Mouse (Mus musculus) erythroblast, embryonic 14.5 days (primary cell): ENCODE measurements around the gene Eif2ak1. TPM values are rescaled to one million over a fixed set of nuclear protein-coding genes. Genes with fewer than 3 reads are reported as not detected.

Experiments
- H3K27me3 ChIP-seq: 2 replicates; pipeline ENCODE4 v1.6.1; 2012; ENCODE audit warnings: inconsistent platforms; ENCODE audit not compliant: control insufficient read depth
- H3K36me3 ChIP-seq: 2 replicates; pipeline ENCODE4 v1.6.1; 2012; ENCODE audit warnings: mild to moderate bottlenecking, inconsistent platforms; ENCODE audit not compliant: control insufficient read depth
- H3K4me1 ChIP-seq: 2 replicates; pipeline ENCODE4 v1.6.1; 2012; ENCODE audit warnings: inconsistent platforms; ENCODE audit not compliant: control insufficient read depth
- H3K4me3 ChIP-seq: replicated peaks from 2 replicates; pipeline ENCODE3; 2012; ENCODE audit warnings: moderate library complexity, mild to moderate bottlenecking, inconsistent platforms
- H3K9me3 ChIP-seq: 2 replicates; pipeline ENCODE4 v1.6.1; 2012; ENCODE audit warnings: low read length, inconsistent platforms, mixed read lengths; ENCODE audit not compliant: control insufficient read depth
- GATA1 ChIP-seq: IDR thresholded peaks from 2 replicates; pipeline ENCODE4 v1.6.1; 2012; ENCODE audit warnings: low read length, inconsistent platforms, mixed read lengths
- TAL1 ChIP-seq: IDR thresholded peaks from 3 replicates; pipeline ENCODE4 v1.6.1; 2012; ENCODE audit warnings: low read length, inconsistent platforms, mixed read lengths
- polyA plus RNA-seq: library from polyadenylated mRNA; stranded (reverse); fragments of >175 nt; gene quantifications from 2 replicates; pipeline ENCODE4 v1.2.3, GENCODE M21; 2012

Eif2ak1 gene
- polyA plus RNA-seq, 1 experiment: 16.3 TPM

- peaks cover 47% of the 10 kb centered on the region for H3K4me1 ChIP-seq
- H3K27me3 ChIP-seq: no peaks in the 10 kb centered on the region; the same call in 1 of the 2 replicates
- peak overlapping the region; percentile 87 for H3K4me3 ChIP-seq
- H3K36me3 ChIP-seq: peaks cover 26% of the 10 kb centered on the region
- TF ChIP-seq TAL1 (no peak), GATA1 (no peak)
- no peaks in the 10 kb centered on the region for H3K9me3 ChIP-seq
These were observed 333 bp downstream of the Eif2ak1 start for GRCm38 (mm10) chr5:143817931-143818311.

DNA sequence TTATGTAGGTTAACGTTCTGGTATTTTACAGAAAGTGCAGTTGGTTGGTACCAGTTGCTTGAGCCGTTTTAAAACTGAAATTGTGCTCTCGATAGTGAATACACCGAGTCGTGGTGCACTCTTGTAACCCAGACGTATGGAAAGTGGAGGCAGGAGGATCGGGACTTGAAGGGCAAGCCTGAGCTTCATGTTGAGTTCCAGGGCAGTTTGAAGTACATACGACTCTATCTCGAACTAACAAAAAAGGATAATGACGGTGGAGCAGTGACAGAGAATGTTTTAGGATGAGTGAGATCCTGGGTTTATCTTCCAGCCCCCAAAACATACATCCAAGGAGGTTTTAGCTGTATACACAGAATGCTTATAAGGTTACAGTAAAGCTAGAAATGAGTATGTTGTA lies 873 bp downstream of the Eif2ak1 start:
- TF ChIP-seq GATA1 (no peak), TAL1 (no peak)
- H3K4me3 ChIP-seq: peak overlapping the region; percentile 87
- H3K36me3 ChIP-seq: peaks cover 26% of the 10 kb centered on the region
- H3K9me3 ChIP-seq: no peaks in the 10 kb centered on the region
- no peaks in the 10 kb centered on the region; the same call in 1 of the 2 replicates for H3K27me3 ChIP-seq
- peaks cover 44% of the 10 kb centered on the region for H3K4me1 ChIP-seq

DNA sequence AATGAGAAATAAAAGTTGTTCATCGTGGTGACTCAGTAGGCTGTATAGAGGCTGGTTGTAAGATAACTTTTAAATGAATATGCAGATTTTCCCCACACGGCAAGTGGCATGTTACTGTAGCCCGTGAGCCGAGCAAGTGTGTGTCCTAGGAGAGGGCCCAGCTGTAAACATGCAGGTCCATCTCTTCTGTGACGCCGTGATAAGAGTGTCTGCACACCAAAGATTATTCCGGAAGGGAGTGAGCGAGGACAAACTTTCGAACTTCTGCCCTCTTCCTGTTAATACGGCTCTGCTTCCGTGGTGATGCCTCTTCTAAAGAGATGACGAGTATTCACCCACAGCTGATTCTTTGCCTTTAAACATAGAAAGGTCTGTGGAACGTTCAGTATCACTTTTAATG lies 1.4 kb downstream of the Eif2ak1 start:
- H3K4me3 ChIP-seq: peak overlapping the region; percentile 87
- H3K4me1 ChIP-seq: peaks cover 39% of the 10 kb centered on the region
- H3K36me3 ChIP-seq: peaks cover 26% of the 10 kb centered on the region
- no peaks in the 10 kb centered on the region; the same call in 1 of the 2 replicates for H3K27me3 ChIP-seq
- no peaks in the 10 kb centered on the region for H3K9me3 ChIP-seq
- TF ChIP-seq GATA1 (peak; percentile 97), TAL1 (peak; percentile 99)

DNA sequence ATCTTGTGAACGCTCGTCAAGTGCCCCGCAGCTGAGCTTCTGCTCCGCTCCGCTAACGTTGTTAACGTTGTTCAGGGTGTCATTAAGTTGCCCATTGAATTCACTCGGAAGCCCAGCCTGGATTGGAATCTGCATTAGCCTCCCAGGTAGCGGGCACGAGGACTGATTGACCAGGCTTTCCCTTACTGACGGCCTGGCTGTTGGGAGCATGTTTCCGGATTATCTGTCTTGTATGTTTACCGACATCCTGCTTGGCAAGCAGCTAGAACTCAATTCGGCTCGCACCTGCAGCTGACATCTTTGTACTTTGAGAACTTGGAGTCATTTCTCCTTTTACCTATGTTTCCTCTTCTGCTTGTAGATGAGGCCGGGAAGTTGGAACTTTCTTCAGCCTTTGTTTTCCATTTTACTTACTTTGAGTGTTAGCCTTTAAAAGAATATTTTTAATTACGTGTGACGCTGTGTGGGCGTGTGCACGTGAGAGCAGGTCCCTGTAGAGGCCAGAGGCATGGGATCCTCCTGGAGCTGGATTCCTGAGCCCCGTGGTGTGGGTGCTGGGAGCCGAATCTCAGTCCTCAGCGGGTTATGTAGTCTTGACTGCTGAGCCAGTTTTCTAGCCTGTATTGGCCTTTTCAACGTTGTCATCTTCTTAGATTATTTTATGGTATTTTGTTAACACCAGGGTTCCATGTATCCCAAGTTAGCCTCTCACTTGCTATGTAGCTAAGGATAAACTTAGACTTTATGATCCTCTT lies 2.5 kb downstream of the Eif2ak1 start:
- no peaks in the 10 kb centered on the region for H3K9me3 ChIP-seq
- TF ChIP-seq GATA1 (no peak), TAL1 (no peak)
- peak overlapping the region; percentile 87 for H3K4me3 ChIP-seq
- H3K36me3 ChIP-seq: peaks cover 26% of the 10 kb centered on the region
- no peaks in the 10 kb centered on the region for H3K27me3 ChIP-seq
- peaks cover 30% of the 10 kb centered on the region for H3K4me1 ChIP-seq

DNA sequence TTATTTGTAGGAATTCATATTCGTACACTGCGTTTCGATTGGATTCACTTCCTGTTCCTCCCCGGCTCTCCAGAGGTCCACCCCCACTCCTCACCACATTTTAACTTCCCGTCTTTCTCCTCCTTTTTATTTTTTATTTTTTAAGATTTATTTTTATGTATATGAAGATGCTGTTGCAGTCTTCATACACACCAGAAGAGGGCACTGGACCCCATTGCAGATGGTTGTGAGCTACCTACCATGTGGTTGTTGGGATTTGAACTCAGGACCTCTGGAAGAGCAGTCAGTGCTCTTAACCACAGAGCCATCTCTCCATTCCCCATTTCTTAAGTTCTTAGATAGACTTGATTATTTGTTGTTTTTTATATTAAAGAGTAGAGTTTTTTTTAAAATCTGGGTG lies 3.2 kb downstream of the Eif2ak1 start:
- H3K27me3 ChIP-seq: no peaks in the 10 kb centered on the region
- peaks cover 26% of the 10 kb centered on the region for H3K36me3 ChIP-seq
- H3K4me3 ChIP-seq: peak overlapping the region; percentile 87
- peaks cover 30% of the 10 kb centered on the region for H3K4me1 ChIP-seq
- H3K9me3 ChIP-seq: no peaks in the 10 kb centered on the region
- TF ChIP-seq TAL1 (no peak), GATA1 (no peak)

DNA sequence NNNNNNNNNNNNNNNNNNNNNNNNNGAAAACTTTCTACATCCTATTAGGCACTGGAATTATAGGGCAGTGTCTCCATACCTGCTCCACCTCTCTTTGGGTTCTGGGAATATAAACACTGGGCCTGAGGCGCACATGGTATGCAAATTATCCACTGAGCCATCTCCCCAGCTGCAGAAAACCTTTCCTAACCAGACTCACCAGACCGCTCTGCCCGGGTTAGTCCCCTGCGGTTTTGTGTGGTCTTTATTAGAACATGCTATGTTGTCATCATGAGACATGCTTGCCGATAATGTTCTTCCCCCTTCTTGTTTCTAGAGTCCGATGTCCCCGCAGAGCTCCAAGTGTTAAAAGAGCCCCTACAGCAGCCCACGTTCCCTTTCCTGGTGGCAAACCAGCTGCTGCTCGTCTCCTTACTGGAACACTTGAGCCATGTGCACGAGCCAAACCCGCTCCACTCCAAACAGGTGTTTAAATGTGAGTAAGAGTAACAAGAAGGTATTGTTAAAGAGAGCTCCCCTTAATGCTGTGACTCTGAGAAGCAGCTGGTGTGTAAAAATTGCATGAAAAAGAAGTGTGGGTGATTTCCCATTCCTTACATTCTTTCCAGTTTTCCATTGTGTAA lies 54.1 kb downstream of the Eif2ak1 start:
- Histone ChIP-seq H3K36me3 (peaks cover 54% of the 10 kb centered on the region), H3K4me1 (peaks cover 25% of the 10 kb centered on the region)

DNA sequence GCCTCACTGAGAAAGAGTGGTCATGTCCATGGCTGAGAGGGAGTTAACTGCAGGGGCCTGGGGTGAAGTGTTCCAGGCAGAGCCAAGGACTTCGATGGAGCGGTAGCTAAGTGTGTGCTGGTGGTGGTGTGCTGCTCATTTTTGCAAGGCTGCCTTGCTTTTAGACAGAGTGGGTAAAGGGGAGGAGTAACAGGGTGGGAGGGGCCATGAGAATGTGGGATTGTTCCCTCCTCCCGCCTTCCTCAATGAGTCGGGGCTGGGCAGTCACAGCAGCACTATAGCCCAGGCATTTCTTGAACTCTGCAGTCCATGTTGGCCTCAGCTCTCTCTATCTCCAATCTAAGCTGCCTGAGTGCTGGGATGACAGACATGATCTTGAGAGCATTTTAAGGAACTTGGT lies 57.0 kb downstream of the Eif2ak1 start:
- Histone ChIP-seq H3K27me3 (no peaks in the 10 kb centered on the region), H3K36me3 (peaks cover 83% of the 10 kb centered on the region), H3K4me3 (no peak overlapping the region), H3K9me3 (no peaks in the 10 kb centered on the region), H3K4me1 (peaks cover 25% of the 10 kb centered on the region)
- TF ChIP-seq TAL1: no peak
- no peak for TF ChIP-seq GATA1

More for the DNA sequence above, 54.1 kb downstream of the Eif2ak1 start:
- H3K27me3 ChIP-seq: no peaks in the 10 kb centered on the region
- no peaks in the 10 kb centered on the region for H3K9me3 ChIP-seq
- no peak overlapping the region for H3K4me3 ChIP-seq
- no peak for TF ChIP-seq TAL1
- no peak for TF ChIP-seq GATA1

DNA sequence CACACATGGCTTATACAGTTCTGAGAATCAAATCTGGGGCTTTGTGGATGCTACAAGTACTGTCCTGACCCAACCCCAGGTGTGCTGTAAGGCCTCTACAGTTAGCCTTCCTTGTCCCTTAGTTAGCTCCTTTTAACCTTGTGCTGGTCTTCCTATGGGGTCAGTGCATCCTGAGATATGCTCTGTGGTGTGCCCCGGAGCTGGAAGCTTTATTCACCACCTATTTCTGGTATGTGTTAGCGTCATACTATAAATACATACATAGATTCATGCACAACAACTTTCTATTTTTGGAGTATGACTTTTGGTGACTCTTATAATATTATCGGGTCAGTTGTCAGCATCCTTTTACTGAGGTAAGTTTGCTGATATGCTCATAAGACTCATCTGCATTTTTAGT lies 67.7 kb downstream of the Eif2ak1 start:
- Histone ChIP-seq H3K36me3 (peaks cover 100% of the 10 kb centered on the region), H3K9me3 (peaks cover 27% of the 10 kb centered on the region), H3K27me3 (no peaks in the 10 kb centered on the region; the same call in 1 of the 2 replicates), H3K4me1 (no peaks in the 10 kb centered on the region; the same call in 1 of the 2 replicates), H3K4me3 (no peak overlapping the region)
- no peak for TF ChIP-seq TAL1
- TF ChIP-seq GATA1: no peak

DNA sequence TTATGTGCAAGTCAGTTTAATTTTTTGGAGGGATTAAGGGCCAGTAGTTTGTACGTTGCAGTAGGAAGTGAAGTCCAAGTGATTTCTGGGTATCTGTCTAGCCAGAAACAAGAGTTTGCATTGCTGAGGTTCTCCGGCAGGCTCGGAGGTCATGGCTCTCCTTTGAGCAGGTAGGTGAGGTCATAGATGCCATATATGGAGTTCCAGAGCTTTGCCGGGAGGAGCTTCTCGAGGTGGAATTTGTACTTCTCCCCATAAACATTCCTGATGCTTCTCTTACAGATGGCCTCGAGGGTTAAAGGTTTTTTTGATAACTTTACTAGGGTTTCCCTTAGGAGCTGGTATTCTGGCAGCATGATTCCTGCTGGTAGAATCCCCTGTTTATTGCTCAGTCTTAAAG lies 73.2 kb downstream of the Eif2ak1 start:
- no peaks in the 10 kb centered on the region; the same call in 1 of the 2 replicates for H3K27me3 ChIP-seq
- TF ChIP-seq GATA1 (no peak), TAL1 (no peak)
- peaks cover 24% of the 10 kb centered on the region for H3K4me1 ChIP-seq
- H3K36me3 ChIP-seq: peaks cover 100% of the 10 kb centered on the region
- H3K9me3 ChIP-seq: peaks cover 4% of the 10 kb centered on the region
- no peak overlapping the region for H3K4me3 ChIP-seq
